Mouse (Mus musculus) lung, postnatal 4 days (tissue): ENCODE results near the gene B4galt3.
"Not testable (repeated sequence)": the region's sequence is repeated elsewhere in the genome, so short reads cannot be mapped to it uniquely, and the experiment has no call there.

Experiments used
- DNase-seq, 2 experiments: peaks; one replicate each; pipeline ENCODE4 v3.0.0; 2021

The B4galt3 gene

DNA sequence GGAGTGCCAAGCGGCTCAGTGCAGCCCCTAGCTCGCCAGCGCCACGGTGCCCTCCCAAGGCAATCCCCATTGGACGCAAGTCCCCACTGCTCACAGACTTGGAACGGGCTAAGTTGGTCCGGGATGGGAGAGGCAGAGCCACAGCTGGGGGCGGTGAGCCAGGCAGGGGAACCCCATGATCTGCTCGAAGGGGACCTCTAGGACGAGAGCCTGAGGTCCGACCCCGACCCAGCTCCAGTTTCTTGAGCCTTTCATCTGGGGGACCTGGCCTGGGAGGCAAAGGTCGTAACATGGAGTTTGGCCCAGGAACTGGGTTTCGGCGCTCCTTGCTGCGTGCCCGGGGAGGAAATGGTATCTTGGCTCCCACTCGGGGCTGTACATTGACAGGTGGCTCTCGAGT lies 16.4 kb downstream of the B4galt3 start:
- DNase-seq, result peak in 1 of 2 experiments; percentile 24

DNA sequence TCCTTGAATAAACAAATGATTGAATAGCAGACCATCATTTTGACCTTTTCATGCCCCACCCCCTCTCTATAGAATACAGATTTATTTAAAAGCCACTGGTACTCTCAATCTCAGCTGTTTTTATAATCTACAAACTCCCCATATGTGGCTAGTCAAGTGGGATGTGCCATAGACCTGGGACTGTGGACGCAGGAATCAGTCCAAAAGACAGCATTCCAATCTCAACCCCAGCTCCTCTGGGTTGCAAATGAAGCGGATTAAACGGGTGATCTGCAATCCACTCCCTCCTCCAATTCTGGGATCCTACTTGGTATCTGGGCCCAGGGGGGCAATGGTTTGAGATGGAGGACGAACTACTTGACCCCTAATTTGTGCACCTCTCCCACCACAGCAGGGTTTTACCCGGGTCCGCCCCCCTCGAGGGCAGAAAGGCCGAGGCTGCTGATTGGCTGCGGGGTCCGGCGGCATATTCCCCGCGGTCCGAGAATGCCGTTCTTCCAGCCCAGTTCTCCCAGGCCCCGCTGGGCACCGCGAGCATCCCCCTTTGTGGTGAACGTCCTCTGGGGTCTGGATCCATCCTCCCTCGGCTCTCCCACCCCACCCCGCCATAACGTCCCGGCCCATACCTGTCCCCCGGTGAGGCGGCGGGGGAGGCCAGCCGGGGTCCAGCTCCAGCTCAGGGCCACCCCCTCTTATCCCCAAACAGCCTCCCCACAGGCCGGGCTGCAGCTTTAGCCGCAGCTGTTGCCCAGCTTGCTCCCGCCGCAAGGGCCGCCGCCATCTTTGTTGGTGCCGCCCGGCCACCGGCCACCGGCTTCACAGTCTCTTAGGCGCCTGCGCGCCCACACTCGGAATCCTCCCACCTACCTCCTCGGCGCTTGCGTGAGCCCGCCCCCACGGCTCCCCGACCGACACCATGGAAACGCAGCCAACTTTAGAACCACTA lies 17.3 kb downstream of the B4galt3 start, which contains the start of gene Usp21:
Gene Usp21, minus strand, starts transcription at position 856 of the 946 bp plus-strand sequence.
- peak; percentile 96 for DNase-seq

DNA sequence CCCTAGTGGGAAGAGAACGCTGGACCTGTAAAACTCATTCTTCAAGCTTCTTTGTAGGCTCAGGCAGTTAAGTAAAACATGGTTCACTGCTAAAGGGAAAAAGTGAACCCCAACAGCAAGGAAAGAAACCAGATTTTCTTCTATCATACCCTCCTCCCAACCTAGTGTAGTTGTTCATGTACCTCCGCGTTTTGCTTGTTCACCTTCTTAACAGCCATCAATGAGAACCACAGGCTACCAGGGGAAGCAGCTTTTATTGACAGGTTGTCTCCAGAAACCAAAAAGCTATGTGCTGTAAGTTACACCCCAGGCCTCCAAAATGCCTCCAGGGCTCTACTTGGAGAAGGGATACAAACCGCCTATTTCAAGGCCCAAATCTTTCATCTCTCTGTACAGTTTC lies 18.2 kb downstream of the B4galt3 start:
- DNase-seq, result no peak

DNA sequence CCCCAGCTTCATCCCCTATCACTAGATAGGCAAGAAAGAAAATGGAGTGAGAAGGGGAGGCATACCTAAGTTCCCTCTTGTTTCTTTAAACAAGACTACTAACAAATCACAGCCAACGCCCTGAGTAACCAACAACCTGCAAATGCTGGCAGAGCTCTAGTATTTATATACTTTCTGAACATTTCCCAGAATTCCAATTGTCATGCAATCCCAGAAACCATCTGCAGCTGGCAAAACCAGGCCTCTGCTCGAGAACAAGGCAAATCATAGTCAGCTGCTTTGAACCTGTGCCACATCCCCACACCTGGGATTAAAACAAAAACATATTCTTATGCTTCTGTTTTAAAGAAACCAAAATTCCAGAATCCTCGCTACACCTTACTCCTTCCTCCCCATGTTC lies 23.2 kb downstream of the B4galt3 start:
- no peak for DNase-seq

DNA sequence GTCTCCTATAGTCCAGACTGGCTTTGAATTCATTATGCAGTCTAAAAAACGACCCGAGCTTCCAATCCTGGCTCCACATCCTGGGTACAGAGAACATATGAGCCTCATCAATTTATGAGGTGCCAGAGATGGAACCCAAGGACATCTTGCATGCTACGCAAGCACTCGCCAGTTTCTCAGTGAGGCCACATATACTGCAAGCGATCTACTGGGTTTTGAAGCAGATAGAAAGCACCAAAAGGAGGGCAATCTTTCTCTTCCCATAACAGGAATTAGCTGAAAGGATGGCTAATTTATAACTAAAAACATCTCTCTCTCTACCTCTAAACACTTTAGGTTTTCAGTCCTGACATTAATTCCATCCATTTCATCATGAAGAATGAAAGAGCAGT lies 23.8 kb downstream of the B4galt3 start:
- no peak for DNase-seq

DNA sequence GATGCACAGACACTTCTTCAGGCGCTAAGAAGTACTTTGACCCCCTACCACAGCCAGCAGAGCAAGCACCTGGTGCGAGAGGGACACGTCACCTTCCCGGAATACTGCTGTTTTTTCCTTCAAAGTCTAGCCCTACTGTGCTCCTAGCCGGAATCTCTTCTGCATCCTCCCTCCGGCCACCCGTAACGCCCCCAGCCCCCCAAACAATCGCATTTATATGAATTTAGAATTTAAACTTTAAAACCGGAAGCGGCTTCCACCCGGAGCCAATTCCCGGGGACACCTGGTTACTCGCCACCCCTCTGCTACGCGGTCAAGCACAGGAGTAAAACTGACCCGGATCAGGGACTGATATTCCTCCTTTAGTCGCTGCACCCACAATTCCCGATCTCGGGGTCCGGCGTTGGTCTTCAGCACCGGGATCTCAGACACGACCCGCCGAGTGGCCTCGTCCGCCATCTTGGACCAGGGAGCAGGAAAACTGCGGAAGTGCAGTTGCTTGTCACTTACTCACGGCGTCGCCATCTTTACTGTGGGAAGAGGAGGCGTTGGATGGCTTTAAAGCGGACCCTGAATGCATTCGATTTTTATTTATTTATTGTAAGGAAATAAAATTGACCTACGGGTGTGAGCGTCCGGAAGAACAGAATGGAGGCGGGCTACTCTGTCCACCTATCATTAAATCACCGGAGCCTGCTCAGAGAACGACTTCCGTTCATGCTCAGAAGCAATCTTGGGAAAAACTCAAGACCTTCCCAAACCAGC lies 24.4 kb downstream of the B4galt3 start, which contains the start of gene Ufc1:
Gene Ufc1, minus strand, starts transcription at position 727 of the 765 bp plus-strand sequence.
- DNase-seq, result peak; percentile 89 to 90

DNA sequence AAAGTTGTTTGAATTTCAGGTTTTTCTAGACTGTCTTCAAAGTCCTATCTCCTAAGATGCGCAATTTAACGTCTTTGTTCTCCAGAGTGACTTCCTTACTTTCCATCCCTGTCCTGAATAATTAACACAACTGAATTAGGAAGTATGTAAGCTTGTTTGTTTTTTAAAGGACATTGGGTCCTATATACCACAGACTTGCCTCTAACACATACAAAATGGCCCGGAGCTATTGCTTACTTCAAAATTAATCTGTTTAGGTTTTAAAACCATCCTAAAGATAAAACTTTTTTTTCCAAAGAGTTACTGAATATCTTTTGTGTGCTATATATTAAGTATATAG lies 24.9 kb downstream of the B4galt3 start:
- DNase-seq, result no peak

DNA sequence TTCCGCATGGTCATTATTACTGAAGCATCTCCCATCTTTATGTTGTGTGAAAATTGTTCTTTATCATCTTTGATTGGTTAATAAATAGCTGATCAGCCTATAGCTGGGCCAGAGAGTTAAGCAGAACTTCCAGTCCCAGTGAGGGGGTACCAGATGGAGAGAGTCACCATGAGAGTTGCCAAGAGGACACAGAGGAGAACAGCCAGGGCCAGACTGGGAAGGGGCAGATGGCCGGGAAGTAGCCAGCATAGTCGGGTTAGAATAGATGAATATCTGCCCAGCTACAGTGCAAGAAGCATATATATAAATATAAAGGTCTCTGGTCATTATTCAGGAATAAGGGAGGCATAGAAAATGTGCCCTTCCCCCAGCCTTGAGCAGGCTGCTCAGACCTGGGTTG lies 28.1 kb downstream of the B4galt3 start:
- DNase-seq, result no peak

DNA sequence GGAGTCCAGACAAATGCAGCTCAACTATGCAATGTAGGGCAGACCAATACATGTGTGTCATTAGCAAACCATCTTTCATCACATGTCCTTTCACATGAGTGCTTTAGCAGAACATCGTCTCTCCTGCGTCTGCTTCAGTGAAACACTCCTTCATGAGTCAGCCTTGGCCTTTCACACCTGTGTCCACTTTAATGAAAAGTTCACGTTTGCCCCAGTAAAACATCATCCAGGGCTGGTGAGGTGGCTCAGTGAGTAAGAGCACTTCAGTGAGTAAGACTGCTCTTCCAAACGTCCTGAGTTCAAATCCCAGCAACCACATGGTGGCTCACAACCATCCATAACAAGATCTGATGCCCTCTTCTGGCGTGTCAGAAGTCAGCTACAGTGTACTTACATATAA lies 36.0 kb downstream of the B4galt3 start:
- not testable (repeated sequence) for DNase-seq

DNA sequence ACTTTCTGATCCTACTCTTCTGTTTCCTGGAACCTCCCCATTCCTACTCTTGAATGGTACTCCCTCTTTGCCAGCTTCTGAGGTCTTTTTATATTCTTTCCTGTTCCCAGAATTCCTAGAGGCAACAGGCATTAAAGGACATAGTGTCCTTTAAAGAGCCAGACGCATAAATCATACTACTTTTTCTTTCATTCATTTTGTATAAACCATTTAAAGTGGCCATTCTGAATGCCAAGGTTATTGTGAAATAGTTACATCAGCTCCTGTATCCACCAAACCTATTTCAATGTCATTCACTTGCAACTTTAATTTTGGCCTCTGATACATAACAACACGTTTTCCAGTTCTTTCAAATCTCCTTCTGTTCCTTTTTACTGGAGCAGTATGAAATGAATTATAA lies 39.2 kb downstream of the B4galt3 start:
- DNase-seq, result no peak

DNA sequence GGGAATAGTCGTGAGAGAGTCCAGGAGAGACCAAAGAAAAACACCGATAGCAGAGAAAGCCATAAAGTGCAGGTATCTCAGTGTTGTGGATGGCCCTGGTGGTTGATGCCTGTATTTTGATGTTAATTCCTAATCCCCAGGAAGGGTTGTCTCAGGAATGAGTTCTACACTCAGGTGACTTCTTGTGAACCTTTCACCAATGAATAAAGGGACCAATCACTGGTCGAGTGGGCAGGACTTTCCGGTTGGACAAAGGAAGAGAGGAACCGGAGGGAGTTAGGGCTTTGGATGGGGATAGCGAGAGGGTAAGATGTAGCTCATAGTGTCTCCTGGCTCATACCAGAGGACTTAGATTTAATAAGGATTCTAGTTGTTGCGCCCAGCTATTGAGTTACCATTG lies 49.6 kb downstream of the B4galt3 start:
- DNase-seq, result no peak

DNA sequence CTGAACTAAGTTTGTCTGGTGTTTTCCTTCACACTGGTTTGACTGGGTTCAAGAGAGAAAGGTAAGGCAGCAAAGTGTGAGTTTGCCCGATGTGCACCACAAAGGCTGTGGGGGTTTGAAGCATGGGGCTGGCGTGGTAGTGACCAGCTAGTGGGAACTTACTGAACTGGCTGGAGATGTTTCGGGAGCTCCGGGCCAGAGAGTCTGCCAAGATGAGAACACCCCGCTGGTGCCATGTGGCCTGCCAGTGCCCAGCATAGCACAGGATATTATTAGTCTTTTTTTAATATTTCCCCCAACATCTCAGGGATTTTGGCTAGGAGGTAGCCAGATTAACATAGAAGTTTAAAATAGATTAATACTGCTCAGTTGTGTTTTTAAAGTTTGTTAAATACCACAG lies 50.0 kb downstream of the B4galt3 start:
- no peak for DNase-seq

DNA sequence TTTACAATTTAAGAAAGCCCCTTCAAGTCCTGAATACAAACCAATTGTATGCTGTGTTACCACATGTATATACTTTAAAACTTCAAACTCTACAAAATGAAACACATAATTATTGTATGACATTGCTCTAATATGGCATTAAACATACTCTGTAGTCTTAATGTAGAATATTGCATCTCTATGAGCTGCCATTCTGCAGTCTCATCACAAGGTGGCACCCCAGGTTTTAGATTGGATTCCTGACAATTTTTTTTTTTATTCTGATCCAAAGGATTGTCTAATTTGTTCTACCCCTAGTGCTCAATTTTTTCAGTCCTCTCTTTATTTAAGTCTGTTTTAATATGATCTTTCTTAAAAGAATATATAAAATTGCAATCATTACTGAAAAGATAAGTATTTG lies 51.3 kb downstream of the B4galt3 start:
- peak in 1 of 2 experiments; percentile 46 for DNase-seq

DNA sequence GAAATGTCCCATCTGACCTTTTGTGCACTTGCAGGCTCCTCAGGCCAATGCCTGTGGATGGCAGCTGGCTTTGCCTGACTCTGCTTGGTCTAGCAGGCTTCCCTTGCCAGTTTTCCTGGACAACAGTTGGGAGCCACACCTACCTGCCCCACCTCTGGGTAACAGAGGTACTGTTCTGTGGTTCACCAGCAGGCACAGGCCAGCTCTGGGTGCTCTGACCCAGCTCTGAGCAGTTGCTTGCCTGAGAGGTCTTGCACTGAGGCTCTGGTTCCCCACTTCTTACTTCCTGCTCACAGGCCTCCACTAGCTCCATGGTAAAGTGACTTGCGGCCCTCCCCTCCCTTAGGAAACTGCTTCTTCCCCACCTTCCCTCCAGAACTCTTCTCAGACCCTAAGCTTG lies 51.9 kb downstream of the B4galt3 start:
- DNase-seq, result no peak

DNA sequence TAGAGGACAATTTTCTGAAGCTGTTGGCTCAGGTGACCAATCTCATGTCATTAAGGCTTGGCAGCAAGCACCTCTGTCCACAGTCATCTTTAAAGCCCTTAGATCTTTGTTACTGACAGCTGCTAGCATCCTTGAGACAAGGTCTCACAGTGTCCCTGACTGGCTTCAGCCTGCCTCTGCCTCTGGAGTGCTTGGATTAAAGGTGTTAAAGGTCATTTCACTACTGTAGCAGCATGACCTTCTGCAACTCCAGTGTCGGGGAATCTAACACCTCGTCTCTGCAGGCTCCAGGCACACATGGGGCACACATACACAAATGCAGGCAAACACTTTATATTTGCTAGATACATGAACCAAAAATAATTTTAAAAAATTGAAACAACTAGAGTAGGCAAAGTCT lies 55.4 kb downstream of the B4galt3 start:
- DNase-seq, result no peak
